Mouse (Mus musculus) intestine, embryonic 14.5 days (tissue): ENCODE measurements around the gene Thbs1. TPM values are rescaled to one million over a fixed set of nuclear protein-coding genes. Genes with fewer than 3 reads are reported as not detected.
A peak's percentile ranks its signal among the peaks of the same experiment; 100 is the strongest.

Source experiments
- ATAC-seq: fragments of 200-750 bp; cut with Nextera tagmentation; replicated peaks from 2 replicates; pipeline ENCODE4 v1.8.0; 2017; ENCODE audit warnings: low read depth, moderate number of reproducible peaks, moderate TSS enrichment, moderate library complexity; ENCODE audit not compliant: low FRiP score, low TSS enrichment
- DNase-seq: peaks from one replicate; pipeline ENCODE4 v3.0.0-alpha.2; 2018; ENCODE audit warnings: low spot score
- H3K27ac ChIP-seq: fragments of 300-500 bp; sonication (generic); 2 replicates; pipeline ENCODE4 v1.5.1; 2014; ENCODE audit warnings: low read depth, mild to moderate bottlenecking, control low read depth
- H3K27me3 ChIP-seq: fragments of 300-500 bp; sonication (generic); replicated peaks from 2 replicates; pipeline ENCODE4 v1.6.1; 2014; ENCODE audit warnings: low read length, control low read depth; ENCODE audit not compliant: control insufficient read depth, insufficient read depth
- H3K36me3 ChIP-seq: fragments of 300-500 bp; sonication (generic); 2 replicates; pipeline ENCODE4 v1.6.1; 2014; ENCODE audit warnings: low read length, control low read depth; ENCODE audit not compliant: control insufficient read depth, insufficient read depth
- H3K4me1 ChIP-seq: fragments of 300-500 bp; sonication (generic); replicated peaks from 2 replicates; pipeline ENCODE4 v1.6.1; 2014; ENCODE audit warnings: low read length, control low read depth, mixed read lengths; ENCODE audit not compliant: control insufficient read depth, insufficient read depth
- H3K4me2 ChIP-seq: fragments of 300-500 bp; sonication (generic); 2 replicates; pipeline ENCODE4 v1.6.1; 2014; ENCODE audit warnings: low read length
- H3K4me3 ChIP-seq: fragments of 300-500 bp; sonication (generic); 2 replicates; pipeline ENCODE4 v1.5.1; 2014; ENCODE audit warnings: low read depth, low read length, control low read depth, mixed read lengths
- H3K9ac ChIP-seq: fragments of 300-500 bp; sonication (generic); 2 replicates; pipeline ENCODE4 v1.6.1; 2014; ENCODE audit warnings: mild to moderate bottlenecking, low read length
- H3K9me3 ChIP-seq: fragments of 300-500 bp; sonication (generic); 2 replicates; pipeline ENCODE4 v1.6.1; 2016; ENCODE audit warnings: low read length, control low read depth; ENCODE audit not compliant: control insufficient read depth
- WGBS: fragments of 180-500 bp; shearing (Covaris S2); extraction: QIAGEN DNeasy Blood & Tissue Kit; methylation state at CpG from one replicate; pipeline ENCODE4 v1.1.7; 2014; 5-methylcytosine and 5-hydroxymethylcytosine counted together
- polyA plus RNA-seq: library from polyadenylated mRNA; unstranded; fragments of >200 nt; fragmentation: Nextera tagmentation; extraction: Ambion mirVana; gene quantifications from 2 replicates; pipeline ENCODE4 v1.2.1, GENCODE M21; 2014

Thbs1 gene
- polyA plus RNA-seq, 1 experiment from 2014 or later, result 24.2 TPM

DNA sequence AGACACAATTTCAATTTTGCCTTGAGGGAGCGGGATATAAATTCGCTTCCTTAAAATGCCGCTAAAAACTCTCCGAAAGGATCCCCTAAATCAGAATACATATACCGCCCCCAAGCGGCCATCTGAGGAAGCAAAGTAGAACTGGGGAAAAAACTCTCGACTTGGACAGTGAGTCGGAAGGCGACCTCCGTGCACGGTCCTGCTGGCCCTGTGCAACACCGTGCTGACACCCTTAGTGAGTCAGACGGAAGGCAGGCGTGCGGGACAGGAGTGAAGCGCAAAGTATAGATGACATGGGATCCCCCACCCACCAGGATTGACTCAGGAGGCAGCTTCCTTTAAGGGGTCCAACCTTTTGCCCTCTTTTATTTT is 574 bp upstream of the Thbs1 start:
- DNase-seq (peak; percentile 96), ATAC-seq (peak; percentile 84)
- no peaks in the 10 kb centered on the region for H3K27me3 ChIP-seq
- H3K4me2 ChIP-seq, result peak overlapping the region; percentile 87
- H3K27ac ChIP-seq, result peak overlapping the region; percentile 78
- peak overlapping the region; percentile 60 for H3K4me3 ChIP-seq
- peaks cover 16% of the 10 kb centered on the region for H3K36me3 ChIP-seq
- H3K4me1 ChIP-seq, result peaks cover 28% of the 10 kb centered on the region
- no peaks in the 10 kb centered on the region for H3K9me3 ChIP-seq
- under 1% methylated on average over 16 of the region's 16 CpGs for WGBS
- H3K9ac ChIP-seq, result peak overlapping the region; percentile 64

DNA sequence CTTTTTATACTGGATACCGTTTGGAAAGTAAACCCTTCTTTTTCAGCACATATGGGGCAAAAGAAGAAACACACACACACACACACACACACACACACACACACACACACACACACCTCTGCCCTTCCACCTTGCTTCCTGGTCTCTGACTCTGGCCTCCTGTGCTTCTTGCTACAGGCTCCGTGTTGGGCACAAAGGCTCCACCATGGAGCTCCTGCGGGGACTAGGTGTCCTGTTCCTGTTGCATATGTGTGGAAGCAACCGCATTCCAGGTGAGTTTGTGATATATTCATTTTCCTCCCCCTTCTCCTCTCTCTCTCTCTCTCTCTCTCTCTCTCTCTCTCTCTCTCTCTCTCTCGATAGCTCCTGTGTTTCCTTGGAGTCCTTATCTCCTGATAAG is 762 bp downstream of the Thbs1 start:
- H3K9ac ChIP-seq, result peak overlapping the region; percentile 64
- H3K4me1 ChIP-seq, result peaks cover 28% of the 10 kb centered on the region
- H3K36me3 ChIP-seq, result peaks cover 28% of the 10 kb centered on the region
- 15% methylated on average over 5 of the region's 5 CpGs for WGBS
- no peak overlapping the region for H3K27ac ChIP-seq
- ATAC-seq (no peak), DNase-seq (peak; percentile 57)
- no peaks in the 10 kb centered on the region for H3K9me3 ChIP-seq
- H3K4me2 ChIP-seq, result peak overlapping the region; percentile 87
- H3K27me3 ChIP-seq, result no peaks in the 10 kb centered on the region
- peak overlapping the region; percentile 60 for H3K4me3 ChIP-seq

DNA sequence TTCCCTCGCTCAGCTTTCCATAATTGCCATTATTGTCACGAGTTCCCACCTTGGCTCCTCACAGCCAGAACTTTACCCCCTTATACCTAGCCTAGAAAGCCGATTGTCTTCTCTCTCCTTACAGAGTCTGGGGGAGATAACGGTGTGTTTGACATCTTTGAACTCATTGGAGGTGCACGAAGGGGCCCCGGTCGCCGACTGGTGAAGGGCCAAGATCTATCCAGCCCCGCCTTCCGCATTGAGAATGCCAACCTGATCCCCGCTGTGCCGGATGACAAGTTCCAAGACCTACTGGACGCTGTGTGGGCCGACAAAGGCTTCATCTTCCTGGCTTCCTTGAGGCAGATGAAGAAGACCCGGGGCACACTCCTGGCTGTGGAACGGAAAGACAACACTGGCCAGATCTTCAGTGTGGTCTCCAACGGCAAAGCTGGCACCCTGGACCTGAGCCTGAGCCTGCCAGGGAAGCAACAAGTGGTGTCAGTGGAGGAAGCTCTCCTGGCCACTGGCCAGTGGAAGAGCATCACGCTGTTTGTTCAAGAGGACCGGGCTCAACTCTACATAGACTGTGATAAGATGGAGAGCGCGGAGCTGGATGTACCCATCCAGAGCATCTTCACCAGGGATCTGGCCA is 1.3 kb downstream of the Thbs1 start:
- no peak for ATAC-seq
- Histone ChIP-seq H3K27ac (no peak overlapping the region), H3K4me1 (peaks cover 28% of the 10 kb centered on the region)

DNA sequence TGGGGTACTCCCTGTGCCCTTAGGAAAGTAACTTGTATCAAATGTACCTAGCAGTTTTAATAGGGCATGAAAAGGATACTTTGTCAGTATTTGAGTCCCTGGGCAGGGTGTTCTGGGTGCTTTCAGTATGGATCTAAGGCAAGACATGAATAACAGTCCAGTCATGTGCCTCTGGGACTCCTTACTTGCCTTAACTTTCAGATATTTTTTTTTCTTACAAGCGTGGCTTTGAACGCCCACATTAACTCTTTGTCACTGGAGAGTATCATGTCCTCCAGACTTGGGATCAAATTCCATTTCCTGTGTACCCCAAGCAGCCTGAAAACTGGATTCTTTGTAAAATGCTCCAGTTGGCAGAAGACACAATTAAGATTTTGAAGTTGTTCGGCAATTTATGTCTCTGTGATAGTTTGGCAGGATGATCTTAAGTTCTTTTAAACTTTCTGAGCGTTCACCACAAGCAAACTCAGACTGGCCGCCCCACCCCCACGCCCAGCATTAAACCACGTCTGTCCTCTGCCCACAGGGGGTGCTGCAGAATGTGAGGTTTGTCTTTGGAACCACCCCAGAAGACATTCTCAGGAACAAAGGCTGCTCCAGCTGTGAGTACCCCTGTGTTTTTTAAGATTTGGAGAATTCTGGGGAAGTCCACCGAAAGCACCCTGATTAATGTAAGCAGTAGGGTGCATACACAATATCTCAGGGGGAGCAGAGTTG is 2.3 kb downstream of the Thbs1 start:
- DNase-seq (peak; percentile 63), ATAC-seq (no peak)
- no peak overlapping the region for H3K27ac ChIP-seq
- peak overlapping the region; percentile 87 for H3K4me2 ChIP-seq
- no peak overlapping the region for H3K9ac ChIP-seq
- peak overlapping the region; percentile 60 for H3K4me3 ChIP-seq
- WGBS, result 42% methylated on average over 8 of the region's 8 CpGs
- H3K27me3 ChIP-seq, result no peaks in the 10 kb centered on the region
- peaks cover 28% of the 10 kb centered on the region for H3K4me1 ChIP-seq
- peaks cover 43% of the 10 kb centered on the region for H3K36me3 ChIP-seq
- H3K9me3 ChIP-seq, result no peaks in the 10 kb centered on the region

More for the DNA sequence above, 1.3 kb downstream of the Thbs1 start:
- Histone ChIP-seq H3K36me3 (peaks cover 33% of the 10 kb centered on the region), H3K4me3 (peak overlapping the region; percentile 60), H3K4me2 (peak overlapping the region; percentile 87), H3K9ac (peak overlapping the region; percentile 64; the same call in 1 of the 2 replicates), H3K9me3 (no peaks in the 10 kb centered on the region), H3K27me3 (no peaks in the 10 kb centered on the region)
- WGBS, result 57% methylated on average over 21 of the region's 21 CpGs
- peak; percentile 58 for DNase-seq

DNA sequence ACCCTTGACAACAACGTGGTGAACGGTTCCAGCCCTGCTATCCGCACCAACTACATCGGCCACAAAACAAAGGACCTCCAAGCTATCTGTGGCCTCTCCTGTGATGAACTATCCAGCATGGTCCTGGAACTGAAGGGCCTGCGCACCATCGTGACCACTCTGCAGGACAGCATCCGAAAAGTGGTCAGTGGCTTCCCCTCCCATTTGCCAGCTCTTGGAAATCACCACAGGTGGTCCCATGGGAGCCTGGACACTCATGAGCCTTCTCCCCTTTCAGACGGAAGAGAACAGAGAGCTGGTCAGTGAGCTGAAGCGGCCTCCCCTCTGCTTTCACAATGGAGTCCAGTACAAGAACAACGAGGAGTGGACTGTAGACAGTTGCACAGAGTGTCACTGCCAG is 3.0 kb downstream of the Thbs1 start:
- H3K4me2 ChIP-seq, result peak overlapping the region; percentile 87
- peaks cover 50% of the 10 kb centered on the region for H3K36me3 ChIP-seq
- H3K4me3 ChIP-seq, result no peak overlapping the region
- no peak overlapping the region for H3K27ac ChIP-seq
- peaks cover 28% of the 10 kb centered on the region for H3K4me1 ChIP-seq
- no peaks in the 10 kb centered on the region for H3K27me3 ChIP-seq
- DNase-seq (no peak), ATAC-seq (no peak)
- H3K9me3 ChIP-seq, result no peaks in the 10 kb centered on the region
- WGBS, result 85% methylated on average over 10 of the region's 10 CpGs
- H3K9ac ChIP-seq, result no peak overlapping the region

DNA sequence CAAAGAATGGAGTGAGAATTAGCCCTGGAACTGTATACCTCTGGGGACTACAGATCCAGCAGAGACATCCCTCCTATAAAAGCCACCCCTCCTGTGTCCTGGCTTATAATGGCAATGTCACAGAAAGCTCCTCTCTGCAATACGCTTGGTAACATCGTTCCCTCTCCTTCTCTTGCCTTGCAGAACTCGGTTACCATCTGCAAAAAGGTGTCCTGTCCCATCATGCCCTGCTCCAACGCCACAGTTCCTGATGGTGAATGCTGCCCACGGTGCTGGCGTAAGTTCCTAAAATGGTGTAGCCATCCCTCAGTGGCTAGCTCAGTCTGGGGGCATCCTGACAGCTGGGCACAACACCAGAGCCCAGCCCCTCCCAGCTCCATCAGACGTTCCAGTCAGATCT is 4.0 kb downstream of the Thbs1 start:
- ATAC-seq (no peak), DNase-seq (no peak)
- Histone ChIP-seq H3K27ac (no peak overlapping the region), H3K4me3 (no peak overlapping the region), H3K4me1 (peaks cover 23% of the 10 kb centered on the region), H3K36me3 (peaks cover 60% of the 10 kb centered on the region), H3K9me3 (no peaks in the 10 kb centered on the region), H3K4me2 (no peak overlapping the region), H3K27me3 (no peaks in the 10 kb centered on the region), H3K9ac (no peak overlapping the region)
- 83% methylated on average over 7 of the region's 7 CpGs for WGBS

DNA sequence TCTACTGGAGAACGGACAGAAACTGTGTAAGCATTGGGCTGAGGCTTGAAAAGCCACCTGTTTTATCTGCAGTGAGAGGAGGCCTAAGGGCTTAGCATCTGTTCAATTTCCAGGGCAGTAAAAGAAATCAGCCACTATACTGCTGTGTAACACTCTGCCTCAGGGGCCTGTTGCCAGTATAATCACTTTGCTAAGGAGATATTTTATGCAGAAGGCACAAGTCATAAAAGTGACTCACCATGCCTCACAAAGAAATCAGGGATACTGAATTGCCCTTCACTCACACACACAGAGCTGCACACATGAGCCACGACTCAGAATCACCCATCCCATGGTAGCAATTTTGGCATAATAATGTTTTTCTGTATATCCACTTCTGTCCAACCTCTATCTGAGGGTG is 4.5 kb downstream of the Thbs1 start:
- 53% methylated on average over 2 of the region's 2 CpGs for WGBS
- no peak overlapping the region for H3K9ac ChIP-seq

DNA sequence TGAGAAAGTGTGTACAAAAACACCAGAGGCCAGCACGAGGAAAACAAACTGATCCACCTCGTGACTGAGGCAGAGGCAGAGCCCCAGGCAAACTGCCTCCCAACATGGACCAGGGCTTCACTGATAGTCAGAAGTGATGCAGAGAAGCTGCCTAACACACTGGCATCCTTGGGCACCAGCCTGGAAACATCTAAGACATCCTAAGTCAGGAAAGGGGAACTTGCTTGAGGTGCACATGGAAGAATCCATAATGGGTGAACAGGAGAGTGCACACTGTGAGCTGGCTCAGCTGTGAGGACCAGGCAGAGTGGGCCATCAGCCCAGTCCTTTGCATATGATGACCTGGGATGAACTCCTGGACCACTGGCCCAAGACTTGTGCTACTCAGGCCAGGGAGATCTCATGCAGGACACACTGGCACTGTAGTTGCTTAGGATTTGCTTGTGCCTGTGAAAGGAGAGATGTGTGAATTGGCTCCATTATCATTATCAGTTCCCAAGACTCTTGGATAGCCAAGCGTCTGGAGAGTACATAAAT is 5.1 kb downstream of the Thbs1 start:
- H3K9me3 ChIP-seq, result no peaks in the 10 kb centered on the region
- H3K4me2 ChIP-seq, result no peak overlapping the region
- peaks cover 20% of the 10 kb centered on the region for H3K4me1 ChIP-seq
- H3K27ac ChIP-seq, result no peak overlapping the region
- 72% methylated on average over 3 of the region's 3 CpGs for WGBS
- peaks cover 72% of the 10 kb centered on the region for H3K36me3 ChIP-seq
- no peaks in the 10 kb centered on the region for H3K27me3 ChIP-seq
- DNase-seq (no peak), ATAC-seq (no peak)
- H3K9ac ChIP-seq, result no peak overlapping the region
- no peak overlapping the region for H3K4me3 ChIP-seq

More for the DNA sequence above, 4.5 kb downstream of the Thbs1 start:
- peaks cover 20% of the 10 kb centered on the region for H3K4me1 ChIP-seq
- H3K27ac ChIP-seq, result no peak overlapping the region
- no peaks in the 10 kb centered on the region for H3K27me3 ChIP-seq
- DNase-seq (no peak), ATAC-seq (no peak; the same call in 1 of the 2 replicates)
- no peaks in the 10 kb centered on the region for H3K9me3 ChIP-seq
- H3K4me2 ChIP-seq, result no peak overlapping the region
- H3K4me3 ChIP-seq, result no peak overlapping the region
- peaks cover 65% of the 10 kb centered on the region for H3K36me3 ChIP-seq
